Mouse (Mus musculus) CH12.LX (cell line): ENCODE measurements around the gene Dnajc13. TPM values are rescaled to one million over a fixed set of nuclear protein-coding genes. Genes with fewer than 3 reads are reported as not detected.

Experiments used
- DNase-seq: peaks from one replicate; pipeline ENCODE4 v3.0.0-alpha.2; 2013; ENCODE audit errors: extremely low read depth
- H3K27ac ChIP-seq: 2 replicates; pipeline ENCODE4 v1.5.1; 2012; ENCODE audit warnings: low read depth, mild to moderate bottlenecking, control low read depth, moderate library complexity; ENCODE audit not compliant: insufficient read depth
- H3K27me3 ChIP-seq: replicated peaks from 2 replicates; pipeline ENCODE3; 2012; ENCODE audit warnings: inconsistent platforms
- H3K36me3 ChIP-seq, 2 experiments: replicated peaks in 1 of 2; 2 replicates each; pipeline versions ENCODE3 to v1.6.1; 2012; ENCODE audit warnings: inconsistent platforms in 1 of 2, low read length in 1 of 2, mild to moderate bottlenecking in 1 of 2, mixed read lengths in 1 of 2, moderate library complexity in 1 of 2; ENCODE audit not compliant: control insufficient read depth in 1 of 2, insufficient read depth in 1 of 2
- H3K4me1 ChIP-seq, 2 experiments: 2 replicates each; pipeline ENCODE4 v1.6.1; 2012; ENCODE audit warnings: inconsistent platforms in 1 of 2, moderate library complexity in 1 of 2; ENCODE audit not compliant: insufficient read depth in 2 of 2, control insufficient read depth in 1 of 2
- H3K4me2 ChIP-seq: 2 replicates; pipeline ENCODE4 v1.6.1; 2012; ENCODE audit warnings: low read depth, mild to moderate bottlenecking, control low read depth; ENCODE audit not compliant: poor library complexity, insufficient read depth, severe bottlenecking
- H3K4me3 ChIP-seq, 3 experiments: fragments of 150-350 bp in 1 of 3; sonication (generic) in 1 of 3; replicated peaks in 1 of 3; 2 replicates each; pipeline versions ENCODE3 to v1.5.1; 2011 to 2012; ENCODE audit warnings: low read depth in 2 of 3, low read length in 2 of 3, mild to moderate bottlenecking in 2 of 3, moderate library complexity in 2 of 3, control low read depth in 1 of 3, improper control_type of control experiment in 1 of 3, inconsistent platforms in 1 of 3, mixed read lengths in 1 of 3; ENCODE audit not compliant: poor library complexity in 1 of 3
- H3K79me2 ChIP-seq: replicated peaks from 2 replicates; pipeline ENCODE4 v1.6.1; 2012; ENCODE audit warnings: mild to moderate bottlenecking, moderate library complexity; ENCODE audit not compliant: control insufficient read depth, poor library complexity, insufficient read depth, severe bottlenecking; ENCODE audit errors: extremely low read depth
- H3K9ac ChIP-seq: 2 replicates; pipeline ENCODE4 v1.6.1; 2012; ENCODE audit warnings: low read depth, mild to moderate bottlenecking, control low read depth, moderate library complexity; ENCODE audit not compliant: insufficient read depth
- H3K9me3 ChIP-seq: replicated peaks from 2 replicates; pipeline ENCODE3; 2012; ENCODE audit warnings: low read length, inconsistent platforms, mixed read lengths
- CHD1 ChIP-seq: IDR thresholded peaks from 2 replicates; pipeline ENCODE4 v1.6.1; 2012; ENCODE audit warnings: low read depth, low read length, improper control_type of control experiment, inconsistent platforms
- E2F4 ChIP-seq: IDR thresholded peaks from 2 replicates; pipeline ENCODE4 v1.6.1; 2011; ENCODE audit warnings: low read depth, low read length, improper control_type of control experiment; ENCODE audit not compliant: insufficient replicate concordance
- ELF1 ChIP-seq: IDR thresholded peaks from 2 replicates; pipeline ENCODE4 v1.6.1; 2014; ENCODE audit warnings: low read depth, mild to moderate bottlenecking, inconsistent platforms, low read length, improper control_type of control experiment
- EP300 ChIP-seq: IDR thresholded peaks from 2 replicates; pipeline ENCODE4 v1.6.1; 2011; ENCODE audit warnings: low read length, improper control_type of control experiment
- GABPA ChIP-seq: IDR thresholded peaks from 2 replicates; pipeline ENCODE4 v1.6.1; 2012; ENCODE audit warnings: low read depth, low read length, improper control_type of control experiment, inconsistent platforms; ENCODE audit not compliant: insufficient replicate concordance
- KAT2A ChIP-seq: IDR thresholded peaks from 2 replicates; pipeline ENCODE4 v1.6.1; 2012; ENCODE audit warnings: low read length, improper control_type of control experiment, inconsistent platforms; ENCODE audit not compliant: insufficient replicate concordance
- MAX ChIP-seq: IDR thresholded peaks from 2 replicates; pipeline ENCODE4 v1.6.1; 2011; ENCODE audit warnings: low read length, improper control_type of control experiment
- MEF2A ChIP-seq: IDR thresholded peaks from 2 replicates; pipeline ENCODE4 v1.6.1; 2014; ENCODE audit warnings: low read depth, mild to moderate bottlenecking, inconsistent platforms, low read length, improper control_type of control experiment, borderline replicate concordance
- MXI1 ChIP-seq: IDR thresholded peaks from 2 replicates; pipeline ENCODE4 v1.6.1; 2011; ENCODE audit warnings: mild to moderate bottlenecking, low read depth, low read length, improper control_type of control experiment
- MYC ChIP-seq: IDR thresholded peaks from 2 replicates; pipeline ENCODE4 v1.6.1; 2011; ENCODE audit warnings: low read depth, mild to moderate bottlenecking, improper control_type of control experiment, low read length
- NELFE ChIP-seq: IDR thresholded peaks from 2 replicates; pipeline ENCODE4 v1.6.1; 2011; ENCODE audit warnings: low read depth, low read length, improper control_type of control experiment
- POLR2AphosphoS2 ChIP-seq: IDR thresholded peaks from 2 replicates; pipeline ENCODE4 v1.6.1; 2011; ENCODE audit warnings: low read depth, low read length, improper control_type of control experiment
- RAD21 ChIP-seq: IDR thresholded peaks from 2 replicates; pipeline ENCODE4 v1.6.1; 2011; ENCODE audit warnings: low read depth, mild to moderate bottlenecking, low read length, improper control_type of control experiment, moderate library complexity
- SIN3A ChIP-seq: IDR thresholded peaks from 2 replicates; pipeline ENCODE4 v1.6.1; 2012; ENCODE audit warnings: low read length, improper control_type of control experiment, inconsistent platforms
- UBTF ChIP-seq: IDR thresholded peaks from 2 replicates; pipeline ENCODE4 v1.6.1; 2012; ENCODE audit warnings: low read depth, mild to moderate bottlenecking, inconsistent platforms, low read length, improper control_type of control experiment, moderate library complexity
- ZKSCAN1 ChIP-seq: IDR thresholded peaks from 2 replicates; pipeline ENCODE4 v1.6.1; 2012; ENCODE audit warnings: low read depth, inconsistent platforms, low read length, improper control_type of control experiment, borderline replicate concordance
- ZMIZ1 ChIP-seq: IDR thresholded peaks from 2 replicates; pipeline ENCODE4 v1.6.1; 2012; ENCODE audit warnings: low read depth, mild to moderate bottlenecking, inconsistent platforms, low read length, improper control_type of control experiment
- ZNF384 ChIP-seq: IDR thresholded peaks from 2 replicates; pipeline ENCODE4 v1.6.1; 2012; ENCODE audit warnings: low read depth, low read length, improper control_type of control experiment, inconsistent platforms
- dilution Hi-C: fragments of 300-500 bp; cut with MboI; formaldehyde crosslinking; loops from 2 replicates; pipeline ENCODE4 v1.14.3; 2020; ENCODE audit warnings: low sequenced_read_pairs; ENCODE audit not compliant: extremely low pct_unique_long_range_greater_than_20kb, extremely low pct_ligation_motif_present
- in situ Hi-C: fragments of 300-500 bp; cut with MboI; formaldehyde crosslinking; loops from 3 replicates; pipeline ENCODE4 v1.14.3; 2019; ENCODE audit warnings: low sequenced_read_pairs, low pct_ligation_motif_present, low pct_unique_long_range_greater_than_20kb, mixed read lengths
- polyA plus RNA-seq: library from polyadenylated mRNA; unstranded; fragments of >175 nt; gene quantifications from 2 replicates; pipeline ENCODE4 v1.2.1, GENCODE M21; 2012; ENCODE audit warnings: low read depth; ENCODE audit not compliant: insufficient read length
- total RNA-seq, 2 experiments: library from RNA; depleted of rRNA; stranded (reverse); fragments of 300-350 nt in 1 of 2; fragments of >200 nt in 1 of 2; gene quantifications; 2 replicates each; pipeline ENCODE4 v1.2.3; 2012 to 2014

The Dnajc13 gene
- total and polyA plus RNA-seq, 3 experiments, result 30.1 to 51.9 (median 30.4) TPM

GRCm38 (mm10) chr9:104106930-104107329, 155.8 kb downstream of the Dnajc13 start:
- H3K9ac ChIP-seq, result no peak overlapping the region
- no peaks in the 10 kb centered on the region for H3K27me3 ChIP-seq
- peaks cover 3% of the 10 kb centered on the region for H3K9me3 ChIP-seq
- dilution Hi-C loops (no loop called here), in situ Hi-C loops (no loop called here)
- DNase-seq, result no peak
- H3K4me2 ChIP-seq, result no peak overlapping the region
- H3K36me3 ChIP-seq, result no peaks in the 10 kb centered on the region
- H3K27ac ChIP-seq, result no peak overlapping the region
- no peak for TF ChIP-seq KAT2A
- TF ChIP-seq NELFE, result no peak
- TF ChIP-seq POLR2AphosphoS2, result no peak
- no peak for TF ChIP-seq E2F4
- TF ChIP-seq ELF1, result no peak
- no peak for TF ChIP-seq SIN3A
- TF ChIP-seq EP300, result no peak
- TF ChIP-seq GABPA, result no peak
- TF ChIP-seq CHD1, result no peak
- TF ChIP-seq RAD21, result no peak
- TF ChIP-seq ZKSCAN1, result no peak
- TF ChIP-seq UBTF, result no peak
- TF ChIP-seq ZNF384, result no peak
- TF ChIP-seq MXI1, result no peak
- no peak for TF ChIP-seq ZMIZ1
- no peak for TF ChIP-seq MAX
- no peak for TF ChIP-seq MEF2A
- TF ChIP-seq MYC, result no peak
- H3K79me2 ChIP-seq, result no peaks in the 10 kb centered on the region
- no peak overlapping the region for H3K4me3 ChIP-seq
- H3K4me1 ChIP-seq, result peaks cover 11 to 30% of the 10 kb centered on the region in 2 experiments

- Histone ChIP-seq H3K27me3 (no peaks in the 10 kb centered on the region), H3K4me1 (peaks cover 15 to 47% of the 10 kb centered on the region in 2 experiments), H3K9ac (no peak overlapping the region), H3K79me2 (no peaks in the 10 kb centered on the region), H3K4me3 (no peak overlapping the region), H3K4me2 (no peak overlapping the region), H3K27ac (no peak overlapping the region), H3K9me3 (no peaks in the 10 kb centered on the region), H3K36me3 (no peaks in the 10 kb centered on the region)
- dilution Hi-C loops (no loop called here), in situ Hi-C loops (no loop called here)
- DNase-seq, result no peak
- TF ChIP-seq CHD1, result no peak
- no peak for TF ChIP-seq ELF1
- no peak for TF ChIP-seq POLR2AphosphoS2
- no peak for TF ChIP-seq MYC
- no peak for TF ChIP-seq E2F4
- no peak for TF ChIP-seq KAT2A
These were observed 157.7 kb downstream of the Dnajc13 start for GRCm38 (mm10) chr9:104104986-104105385.
